Mouse (Mus musculus): ENCODE measurements at regions not wholly inside any gene's neighbourhood (a gene's known extent, or its start where the extent isn't known, plus 50 kb on each side); places are given as distances from the start of the nearest gene placed in this dataset.

DNA sequence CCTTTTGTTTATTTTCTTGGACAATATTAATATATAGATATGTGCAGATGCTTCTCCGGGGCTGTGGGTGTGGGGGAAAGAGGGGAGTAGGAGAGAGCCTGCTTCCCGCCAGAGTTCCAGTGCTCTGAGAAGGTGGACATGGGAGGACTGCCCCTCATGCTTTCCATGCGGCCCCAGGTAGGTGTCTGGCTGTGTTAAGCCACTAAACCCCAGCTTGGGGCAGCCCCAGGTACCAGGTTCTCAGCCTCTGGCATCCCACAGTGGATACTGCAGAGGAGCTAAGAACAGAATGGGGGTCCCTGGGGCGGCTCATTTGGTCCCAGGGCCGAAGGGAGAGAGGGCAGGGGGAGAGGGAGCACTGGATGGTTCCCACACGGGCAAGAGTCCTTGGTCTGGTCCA lies 361.9 kb upstream of the Hs6st1 start:
- DNase-seq (ENCODE audit: low spot score): no peak
- Histone ChIP-seq H3K36me3 (ENCODE audit: control insufficient read depth, insufficient read depth, low read length) (no peaks in the 10 kb centered on the region), H3K27ac (ENCODE audit: low read depth, low read length) (no peak overlapping the region), H3K4me3 (ENCODE audit: low read depth, low read length) (no peak overlapping the region), H3K4me1 (replicated peaks; ENCODE audit: control insufficient read depth, insufficient read depth, low read length) (no peaks in the 10 kb centered on the region), H3K9me3 (ENCODE audit: control insufficient read depth, low read length) (no peaks in the 10 kb centered on the region), H3K9ac (ENCODE audit: low read depth, low read length) (no peak overlapping the region), H3K4me2 (replicated peaks; ENCODE audit: low read depth, low read length) (no peak overlapping the region), H3K27me3 (ENCODE audit: control insufficient read depth, insufficient read depth, low read length) (no peaks in the 10 kb centered on the region)
- ATAC-seq (ENCODE audit: low FRiP score): no peak
- WGBS: 83% methylated on average over 6 of the region's 6 CpGs

DNA sequence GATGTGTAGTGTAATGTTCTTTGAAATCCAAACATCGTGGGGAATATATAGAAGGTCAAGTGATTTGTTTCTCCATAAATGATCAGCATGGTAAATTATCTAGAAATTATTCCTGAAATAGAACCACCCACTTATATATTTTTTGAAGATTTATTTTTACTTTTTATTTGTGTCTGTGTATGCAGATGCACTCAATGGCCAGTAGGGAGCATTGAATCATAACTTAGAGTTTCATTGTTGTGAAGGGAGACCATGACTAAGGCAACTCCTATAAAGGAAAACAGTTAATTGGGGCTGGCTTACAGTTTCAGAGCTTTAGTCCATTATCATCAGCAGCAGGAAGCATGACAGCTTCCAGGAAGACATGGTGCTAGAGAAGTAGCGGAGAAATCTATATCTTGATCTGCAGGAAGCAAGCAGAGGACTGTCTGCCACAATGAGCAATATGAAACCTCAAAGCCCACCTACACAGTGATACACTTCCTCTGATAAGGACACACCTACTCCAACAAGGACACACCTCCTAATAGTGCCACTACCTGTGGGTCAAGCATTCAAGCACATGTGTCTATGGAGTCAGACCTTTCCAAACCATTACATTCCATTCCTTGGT lies 359.9 kb upstream of the Hs6st1 start:
- Histone ChIP-seq H3K9me3 (ENCODE audit: control insufficient read depth, low read length) (no peaks in the 10 kb centered on the region), H3K4me3 (ENCODE audit: low read depth, low read length) (no peak overlapping the region), H3K27me3 (ENCODE audit: control insufficient read depth, insufficient read depth, low read length) (no peaks in the 10 kb centered on the region), H3K9ac (ENCODE audit: low read depth, low read length) (no peak overlapping the region), H3K27ac (ENCODE audit: low read depth, low read length) (no peak overlapping the region), H3K36me3 (ENCODE audit: control insufficient read depth, insufficient read depth, low read length) (no peaks in the 10 kb centered on the region), H3K4me2 (replicated peaks; ENCODE audit: low read depth, low read length) (no peak overlapping the region), H3K4me1 (replicated peaks; ENCODE audit: control insufficient read depth, insufficient read depth, low read length) (no peaks in the 10 kb centered on the region)
- ATAC-seq (ENCODE audit: low FRiP score) (no peak), DNase-seq (ENCODE audit: low spot score) (no peak)
- WGBS: 88% methylated on average over 2 of the region's 2 CpGs

DNA sequence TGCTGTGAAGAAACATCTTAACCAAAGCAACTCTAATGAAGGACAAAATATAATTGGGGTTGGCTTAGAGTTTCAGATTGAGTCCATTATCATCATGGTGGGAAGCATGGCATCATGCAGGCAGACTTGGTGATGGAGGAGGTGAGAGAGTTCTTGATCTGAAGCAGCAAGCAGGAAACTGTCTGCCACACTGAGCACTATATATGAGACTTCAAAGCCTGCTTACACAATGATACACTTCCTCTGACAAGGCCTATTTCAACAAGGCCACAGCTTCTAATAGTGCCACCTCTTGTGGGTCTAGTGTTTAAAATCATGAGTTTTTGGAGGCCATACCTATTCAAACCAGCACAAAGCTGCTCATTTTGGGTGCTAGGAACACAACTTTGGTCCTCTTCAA lies 359.0 kb upstream of the Hs6st1 start:
- no peaks in the 10 kb centered on the region for H3K36me3 ChIP-seq (ENCODE audit: control insufficient read depth, insufficient read depth, low read length)
- no peak for DNase-seq (ENCODE audit: low spot score)

DNA sequence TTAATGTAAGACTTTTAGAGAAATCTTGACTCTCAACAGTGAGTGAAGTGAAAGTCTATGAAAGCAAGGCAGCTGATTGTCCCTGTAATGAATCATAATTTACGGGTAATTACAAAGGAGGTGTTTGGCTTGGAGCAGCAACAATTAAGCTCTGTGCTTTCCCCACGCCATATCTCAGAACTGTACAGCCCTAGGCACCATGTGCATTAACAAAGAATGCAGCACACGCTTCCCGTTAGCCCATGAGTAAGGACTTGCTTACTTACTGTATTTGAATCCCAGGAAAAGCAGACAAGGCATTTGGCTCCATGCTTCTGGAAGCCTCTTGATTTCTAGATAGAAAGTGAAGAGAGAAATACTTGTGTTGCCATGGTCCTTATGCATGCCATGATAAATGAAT lies 354.2 kb upstream of the Hs6st1 start:
- no peaks in the 10 kb centered on the region for H3K9me3 ChIP-seq (ENCODE audit: control insufficient read depth, low read length)
- H3K27ac ChIP-seq (ENCODE audit: low read depth, low read length): no peak overlapping the region
- H3K9ac ChIP-seq (ENCODE audit: low read depth, low read length): no peak overlapping the region
- no peaks in the 10 kb centered on the region for H3K36me3 ChIP-seq (ENCODE audit: control insufficient read depth, insufficient read depth, low read length)
- no peaks in the 10 kb centered on the region for H3K4me1 ChIP-seq (replicated peaks; ENCODE audit: control insufficient read depth, insufficient read depth, low read length)
- no peaks in the 10 kb centered on the region for H3K27me3 ChIP-seq (ENCODE audit: control insufficient read depth, insufficient read depth, low read length)
- no peak overlapping the region for H3K4me3 ChIP-seq (ENCODE audit: low read depth, low read length)
- WGBS: 75% methylated on average over 4 of the region's 4 CpGs
- no peak overlapping the region for H3K4me2 ChIP-seq (replicated peaks; ENCODE audit: low read depth, low read length)
- ATAC-seq (ENCODE audit: low FRiP score): no peak
- DNase-seq (ENCODE audit: low spot score): no peak

More for the DNA sequence above, 359.0 kb upstream of the Hs6st1 start:
- H3K27ac ChIP-seq (ENCODE audit: low read depth, low read length): no peak overlapping the region
- H3K9me3 ChIP-seq (ENCODE audit: control insufficient read depth, low read length): no peaks in the 10 kb centered on the region
- H3K9ac ChIP-seq (ENCODE audit: low read depth, low read length): no peak overlapping the region
- ATAC-seq (ENCODE audit: low FRiP score): no peak
- H3K4me2 ChIP-seq (replicated peaks; ENCODE audit: low read depth, low read length): no peak overlapping the region
- no peak overlapping the region for H3K4me3 ChIP-seq (ENCODE audit: low read depth, low read length)
- no peaks in the 10 kb centered on the region for H3K27me3 ChIP-seq (ENCODE audit: control insufficient read depth, insufficient read depth, low read length)
- no peaks in the 10 kb centered on the region for H3K4me1 ChIP-seq (replicated peaks; ENCODE audit: control insufficient read depth, insufficient read depth, low read length)

DNA sequence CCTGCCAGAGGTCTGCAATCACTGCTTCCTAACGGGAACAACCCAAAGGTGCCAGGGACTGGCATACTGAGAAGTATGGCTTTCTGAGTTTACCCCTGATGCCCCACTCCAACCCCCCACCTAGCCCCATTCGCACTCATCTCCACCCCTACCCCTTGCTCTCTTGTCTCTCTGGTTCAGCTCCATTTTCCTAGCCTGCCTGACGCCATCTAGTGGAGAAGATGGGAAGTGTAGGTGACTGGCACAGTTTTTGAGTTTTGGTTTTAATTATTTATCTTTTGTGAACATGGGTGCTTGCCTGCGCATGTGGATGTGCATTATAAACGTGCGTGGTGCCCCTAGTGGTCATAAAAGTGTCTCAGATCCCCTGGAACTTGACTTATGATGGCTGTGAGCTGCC lies 352.3 kb upstream of the Hs6st1 start:
- DNase-seq (ENCODE audit: low spot score) (no peak), ATAC-seq (ENCODE audit: low FRiP score) (no peak)
- H3K4me1 ChIP-seq (replicated peaks; ENCODE audit: control insufficient read depth, insufficient read depth, low read length): no peaks in the 10 kb centered on the region
- H3K27me3 ChIP-seq (ENCODE audit: control insufficient read depth, insufficient read depth, low read length): no peaks in the 10 kb centered on the region
- H3K4me2 ChIP-seq (replicated peaks; ENCODE audit: low read depth, low read length): no peak overlapping the region
- 67% methylated on average over 6 of the region's 6 CpGs for whole genome bisulfite sequencing
- no peak overlapping the region for H3K9ac ChIP-seq (ENCODE audit: low read depth, low read length)
- no peaks in the 10 kb centered on the region for H3K36me3 ChIP-seq (ENCODE audit: control insufficient read depth, insufficient read depth, low read length)
- H3K27ac ChIP-seq (ENCODE audit: low read depth, low read length): no peak overlapping the region
- H3K9me3 ChIP-seq (ENCODE audit: control insufficient read depth, low read length): no peaks in the 10 kb centered on the region
- H3K4me3 ChIP-seq (ENCODE audit: low read depth, low read length): no peak overlapping the region

DNA sequence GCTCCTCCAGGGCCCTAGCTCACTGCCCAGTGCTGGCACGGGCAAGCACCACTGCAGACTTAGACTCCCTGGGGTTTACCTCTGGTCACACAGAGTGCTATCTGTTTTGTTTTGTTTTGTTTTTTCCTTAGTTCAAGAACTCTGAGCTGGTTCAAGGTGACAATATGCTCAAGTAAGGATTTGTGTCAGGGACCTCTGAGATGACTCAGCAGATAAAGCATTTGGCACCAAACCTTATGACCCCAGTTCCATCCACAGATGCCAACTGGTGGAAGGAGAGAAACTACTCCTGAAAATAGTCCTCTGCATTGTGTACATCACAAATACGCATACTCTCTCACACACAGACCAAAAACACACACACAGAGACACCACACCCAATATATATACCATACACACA lies 351.0 kb upstream of the Hs6st1 start:
- no peak overlapping the region for H3K4me2 ChIP-seq (replicated peaks; ENCODE audit: low read depth, low read length)
- H3K4me1 ChIP-seq (replicated peaks; ENCODE audit: control insufficient read depth, insufficient read depth, low read length): no peaks in the 10 kb centered on the region
- H3K36me3 ChIP-seq (ENCODE audit: control insufficient read depth, insufficient read depth, low read length): no peaks in the 10 kb centered on the region
- no peaks in the 10 kb centered on the region for H3K9me3 ChIP-seq (ENCODE audit: control insufficient read depth, low read length)
- DNase-seq (ENCODE audit: low spot score): no peak
- H3K27ac ChIP-seq (ENCODE audit: low read depth, low read length): no peak overlapping the region
- no peak overlapping the region for H3K9ac ChIP-seq (ENCODE audit: low read depth, low read length)
- H3K4me3 ChIP-seq (ENCODE audit: low read depth, low read length): no peak overlapping the region
- H3K27me3 ChIP-seq (ENCODE audit: control insufficient read depth, insufficient read depth, low read length): no peaks in the 10 kb centered on the region
- ATAC-seq (ENCODE audit: low FRiP score): no peak
- WGBS: 90% methylated on average over 2 of the region's 2 CpGs

DNA sequence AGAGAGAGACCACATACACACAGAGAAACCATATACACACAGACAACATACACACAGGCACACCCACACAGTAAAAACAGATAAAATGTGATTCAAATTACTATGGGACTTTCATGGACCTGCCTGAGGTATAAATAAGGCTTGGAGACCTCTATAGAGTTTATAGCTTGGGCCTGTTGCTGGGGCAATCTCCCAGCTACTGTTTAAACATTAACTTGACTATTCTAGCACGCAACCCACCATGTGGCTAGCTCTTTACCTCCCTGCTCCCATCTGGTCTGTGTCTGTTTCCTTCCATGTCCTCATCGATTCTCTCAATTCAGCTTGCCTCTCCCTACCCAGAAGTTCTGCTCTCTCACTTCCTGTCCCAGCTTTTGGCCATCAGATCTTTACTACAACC lies 350.5 kb upstream of the Hs6st1 start:
- H3K9me3 ChIP-seq (ENCODE audit: control insufficient read depth, low read length): no peaks in the 10 kb centered on the region

DNA sequence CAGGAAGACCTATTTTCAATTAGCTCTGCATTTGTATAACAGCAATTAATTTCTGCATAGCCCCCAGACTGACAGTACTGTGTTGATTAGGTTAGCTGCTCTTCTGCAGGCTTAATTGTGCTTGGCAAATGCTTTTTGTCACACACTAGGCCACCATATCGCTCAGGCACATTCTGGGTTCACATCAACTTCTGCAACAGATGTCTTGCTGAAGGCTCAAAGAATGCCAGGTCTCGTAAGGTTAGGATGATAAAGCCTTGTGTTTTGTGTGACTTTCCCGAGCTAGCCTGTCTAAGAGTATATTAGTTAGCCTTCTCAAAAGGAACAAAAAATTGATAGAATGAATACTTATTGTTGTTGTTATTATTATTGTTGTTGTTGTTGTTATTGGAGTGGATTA lies 348.1 kb upstream of the Hs6st1 start:
- DNase-seq (ENCODE audit: low spot score) (no peak), ATAC-seq (ENCODE audit: low FRiP score) (no peak)
- Histone ChIP-seq H3K9ac (ENCODE audit: low read depth, low read length) (no peak overlapping the region), H3K4me2 (replicated peaks; ENCODE audit: low read depth, low read length) (no peak overlapping the region), H3K4me1 (replicated peaks; ENCODE audit: control insufficient read depth, insufficient read depth, low read length) (no peaks in the 10 kb centered on the region), H3K27ac (ENCODE audit: low read depth, low read length) (no peak overlapping the region), H3K4me3 (ENCODE audit: low read depth, low read length) (no peak overlapping the region), H3K27me3 (ENCODE audit: control insufficient read depth, insufficient read depth, low read length) (no peaks in the 10 kb centered on the region), H3K36me3 (ENCODE audit: control insufficient read depth, insufficient read depth, low read length) (no peaks in the 10 kb centered on the region), H3K9me3 (ENCODE audit: control insufficient read depth, low read length) (no peaks in the 10 kb centered on the region)
- WGBS: 80% methylated on average over 3 of the region's 3 CpGs

More for the DNA sequence above, 350.5 kb upstream of the Hs6st1 start:
- Histone ChIP-seq H3K27ac (ENCODE audit: low read depth, low read length) (no peak overlapping the region), H3K4me3 (ENCODE audit: low read depth, low read length) (no peak overlapping the region), H3K36me3 (ENCODE audit: control insufficient read depth, insufficient read depth, low read length) (no peaks in the 10 kb centered on the region), H3K4me2 (replicated peaks; ENCODE audit: low read depth, low read length) (no peak overlapping the region), H3K4me1 (replicated peaks; ENCODE audit: control insufficient read depth, insufficient read depth, low read length) (no peaks in the 10 kb centered on the region), H3K27me3 (ENCODE audit: control insufficient read depth, insufficient read depth, low read length) (no peaks in the 10 kb centered on the region), H3K9ac (ENCODE audit: low read depth, low read length) (no peak overlapping the region)
- WGBS: 79% methylated on average over 2 of the region's 2 CpGs
- ATAC-seq (ENCODE audit: low FRiP score): no peak
- no peak for DNase-seq (ENCODE audit: low spot score)

DNA sequence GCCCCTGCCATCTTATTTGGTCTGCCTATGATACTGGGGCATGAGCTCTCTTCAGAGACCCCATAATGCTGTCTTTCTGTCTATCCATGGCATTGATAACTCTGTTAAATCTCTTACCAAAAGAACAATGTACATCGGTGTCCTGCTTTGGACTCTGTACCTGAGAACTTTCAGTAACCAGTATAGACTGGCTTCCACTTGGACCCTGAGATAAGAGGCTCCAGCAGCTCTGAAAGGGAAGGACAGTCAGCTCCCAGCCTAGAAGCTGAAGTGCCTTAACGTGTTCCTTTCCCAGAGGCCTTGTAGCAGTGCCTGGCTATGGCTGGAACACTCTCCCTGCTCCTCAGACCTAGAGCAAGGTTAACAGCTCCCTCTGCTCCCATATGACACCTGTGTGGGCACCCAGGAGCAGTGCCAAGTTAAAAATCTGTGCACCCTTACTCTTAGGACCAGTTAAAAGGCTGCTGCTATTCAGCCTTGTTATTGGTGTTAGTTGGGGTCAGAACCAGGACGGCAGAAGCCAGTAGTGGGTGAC lies 343.8 kb upstream of the Hs6st1 start:
- H3K4me1 ChIP-seq (replicated peaks; ENCODE audit: control insufficient read depth, insufficient read depth, low read length): no peaks in the 10 kb centered on the region
- H3K9ac ChIP-seq (ENCODE audit: low read depth, low read length): no peak overlapping the region

More for the DNA sequence above, 343.8 kb upstream of the Hs6st1 start:
- ATAC-seq (ENCODE audit: low FRiP score): no peak
- Histone ChIP-seq H3K27me3 (ENCODE audit: control insufficient read depth, insufficient read depth, low read length) (no peaks in the 10 kb centered on the region), H3K4me3 (ENCODE audit: low read depth, low read length) (no peak overlapping the region), H3K4me2 (replicated peaks; ENCODE audit: low read depth, low read length) (no peak overlapping the region), H3K36me3 (ENCODE audit: control insufficient read depth, insufficient read depth, low read length) (no peaks in the 10 kb centered on the region), H3K27ac (ENCODE audit: low read depth, low read length) (no peak overlapping the region), H3K9me3 (ENCODE audit: control insufficient read depth, low read length) (no peaks in the 10 kb centered on the region)
- no peak for DNase-seq (ENCODE audit: low spot score)
- WGBS: 79% methylated on average over 3 of the region's 3 CpGs
